Mouse (Mus musculus) spleen, adult 2 months (tissue): Measurements from ENCODE around the gene Abcd2. TPM values are rescaled to one million over a fixed set of nuclear protein-coding genes. Genes with fewer than 3 reads are reported as not detected.

Source experiments
- DNase-seq, 2 experiments: peaks; one replicate each; pipeline versions ENCODE4 v3.0.0 to v3.0.0-alpha.2; 2012 to 2021; ENCODE audit warnings: low spot score in 2 of 2, low read depth in 1 of 2
- H3K27ac ChIP-seq: fragments of 200-500 bp; 2 replicates; pipeline ENCODE4 v1.5.1; 2012; ENCODE audit warnings: low read length, inconsistent platforms; ENCODE audit not compliant: insufficient read depth
- H3K27me3 ChIP-seq: fragments of 200-500 bp; 2 replicates; pipeline ENCODE4 v1.6.1; 2012; ENCODE audit warnings: mild to moderate bottlenecking, moderate library complexity, low read length, inconsistent platforms; ENCODE audit not compliant: control insufficient read depth, insufficient read depth
- H3K36me3 ChIP-seq: fragments of 200-500 bp; 2 replicates; pipeline ENCODE4 v1.6.1; 2012; ENCODE audit warnings: mild to moderate bottlenecking, low read length, inconsistent platforms; ENCODE audit not compliant: control insufficient read depth, insufficient read depth
- H3K4me1 ChIP-seq: fragments of 200-500 bp; 2 replicates; pipeline ENCODE4 v1.6.1; 2011; ENCODE audit warnings: inconsistent platforms; ENCODE audit not compliant: control insufficient read depth, insufficient read depth, insufficient read length
- H3K4me3 ChIP-seq: fragments of 200-500 bp; 2 replicates; pipeline ENCODE4 v1.5.1; 2011; ENCODE audit warnings: mild to moderate bottlenecking, inconsistent platforms; ENCODE audit not compliant: insufficient read depth, insufficient read length; ENCODE audit errors: extremely low read depth
- CTCF ChIP-seq: fragments of 200-500 bp; IDR thresholded peaks from 2 replicates; pipeline ENCODE4 v1.5.1; 2011; ENCODE audit warnings: mild to moderate bottlenecking, inconsistent platforms; ENCODE audit not compliant: insufficient read depth, insufficient read length, insufficient replicate concordance; ENCODE audit errors: extremely low read depth
- POLR2A ChIP-seq: fragments of 200-500 bp; IDR thresholded peaks from 2 replicates; pipeline ENCODE4 v1.6.1; 2011; ENCODE audit warnings: low read depth, low read length, inconsistent platforms
- WGBS: fragments of 180-500 bp; shearing (Covaris S2); methylation state at CpG from one replicate; pipeline ENCODE4 v1.1.7; 2018; 5-methylcytosine and 5-hydroxymethylcytosine counted together
- polyA plus RNA-seq: library from polyadenylated mRNA; depleted of rRNA; stranded (reverse); fragments of >200 nt; gene quantifications from 2 replicates; pipeline ENCODE4 v1.2.3, GENCODE M21; 2012

Abcd2 gene
- polyA plus RNA-seq, 1 experiment, result 0.42 TPM

DNA sequence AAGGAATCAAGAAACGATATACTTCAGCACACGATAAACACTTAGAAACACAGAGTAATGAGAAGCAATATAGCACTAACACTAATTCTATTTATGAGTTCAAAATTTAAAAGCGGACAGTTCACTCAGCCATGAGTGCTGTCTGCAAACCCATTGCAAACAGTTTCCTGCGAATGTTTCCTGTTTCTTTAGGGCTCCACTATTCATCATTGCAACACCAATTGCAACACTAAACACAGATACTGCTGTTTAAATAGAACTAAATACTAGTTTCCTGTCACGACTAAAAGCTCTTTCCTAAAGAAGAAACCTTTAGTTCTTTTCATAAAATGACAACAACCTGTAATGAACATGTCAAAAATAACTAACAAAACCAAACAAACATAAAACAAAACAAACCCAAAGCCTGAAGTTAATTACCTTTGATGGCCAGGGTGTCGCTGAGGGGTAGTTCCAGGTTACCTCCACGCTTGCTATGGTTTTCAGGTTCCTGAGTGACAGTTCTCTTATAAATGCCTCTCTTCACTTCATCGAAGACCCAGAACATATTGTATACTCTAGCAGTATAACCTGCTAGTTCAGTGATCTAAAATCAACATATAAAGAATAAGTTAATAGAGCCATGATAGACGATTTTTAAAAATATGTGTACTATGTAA, 12.8 kb downstream of the Abcd2 start:
- no peak overlapping the region for H3K4me3 ChIP-seq
- no peaks in the 10 kb centered on the region for H3K27me3 ChIP-seq
- DNase-seq, result no peak
- TF ChIP-seq CTCF (no peak), POLR2A (no peak)
- no peaks in the 10 kb centered on the region for H3K36me3 ChIP-seq
- WGBS, result 32% methylated on average over 9 of the region's 9 CpGs
- no peaks in the 10 kb centered on the region for H3K4me1 ChIP-seq
- H3K27ac ChIP-seq, result no peak overlapping the region

DNA sequence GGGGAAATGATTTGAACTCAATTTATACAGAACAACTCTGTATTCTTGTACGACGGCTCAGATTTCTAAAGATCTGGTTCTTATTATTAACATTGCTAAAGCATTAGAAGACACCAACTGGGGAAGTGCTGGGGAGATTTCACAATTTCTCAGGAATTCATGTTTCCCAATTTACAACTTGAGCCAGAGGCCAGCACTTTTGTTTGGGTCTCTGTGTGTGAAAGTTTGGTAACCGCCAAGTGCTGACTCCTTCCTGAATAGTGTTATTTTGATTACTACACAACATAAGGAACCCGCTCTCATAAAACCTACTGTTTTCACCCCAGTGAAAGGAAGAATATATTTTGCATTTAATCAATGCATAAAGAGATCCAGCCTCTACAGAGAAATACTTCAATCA, 19.4 kb downstream of the Abcd2 start:
- no peaks in the 10 kb centered on the region for H3K36me3 ChIP-seq
- H3K27me3 ChIP-seq, result no peaks in the 10 kb centered on the region
- no peak for DNase-seq
- no peak overlapping the region for H3K27ac ChIP-seq
- no peak overlapping the region; the same call in 1 of the 2 replicates for H3K4me3 ChIP-seq
- no peak for TF ChIP-seq POLR2A
- 85% methylated on average over 4 of the region's 4 CpGs for whole genome bisulfite sequencing
- H3K4me1 ChIP-seq, result no peaks in the 10 kb centered on the region

DNA sequence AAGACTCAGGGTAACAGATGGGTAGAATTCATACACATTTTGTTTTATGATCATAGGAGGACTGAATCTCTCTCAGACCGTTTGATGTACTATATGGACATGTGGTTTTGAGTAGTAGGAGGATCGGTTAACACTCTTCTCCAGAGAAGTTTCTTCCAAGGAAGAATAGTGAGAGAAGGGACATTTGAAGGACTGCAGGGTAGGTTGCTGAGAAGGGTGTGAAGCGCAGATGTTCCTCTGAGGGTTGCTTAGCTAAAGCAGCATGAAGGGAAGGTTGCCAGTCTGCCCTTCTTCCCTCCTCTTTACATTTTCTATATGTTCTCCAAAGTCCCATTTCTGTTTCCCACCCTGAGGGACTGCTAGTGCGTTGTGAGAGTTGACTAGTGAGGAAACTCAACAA, 20.3 kb downstream of the Abcd2 start:
- TF ChIP-seq POLR2A (no peak), CTCF (no peak)
- no peak overlapping the region for H3K4me3 ChIP-seq
- H3K27me3 ChIP-seq, result no peaks in the 10 kb centered on the region
- DNase-seq, result no peak
- 92% methylated on average over 4 of the region's 4 CpGs for WGBS
- H3K36me3 ChIP-seq, result no peaks in the 10 kb centered on the region
- no peaks in the 10 kb centered on the region for H3K4me1 ChIP-seq
- no peak overlapping the region for H3K27ac ChIP-seq

DNA sequence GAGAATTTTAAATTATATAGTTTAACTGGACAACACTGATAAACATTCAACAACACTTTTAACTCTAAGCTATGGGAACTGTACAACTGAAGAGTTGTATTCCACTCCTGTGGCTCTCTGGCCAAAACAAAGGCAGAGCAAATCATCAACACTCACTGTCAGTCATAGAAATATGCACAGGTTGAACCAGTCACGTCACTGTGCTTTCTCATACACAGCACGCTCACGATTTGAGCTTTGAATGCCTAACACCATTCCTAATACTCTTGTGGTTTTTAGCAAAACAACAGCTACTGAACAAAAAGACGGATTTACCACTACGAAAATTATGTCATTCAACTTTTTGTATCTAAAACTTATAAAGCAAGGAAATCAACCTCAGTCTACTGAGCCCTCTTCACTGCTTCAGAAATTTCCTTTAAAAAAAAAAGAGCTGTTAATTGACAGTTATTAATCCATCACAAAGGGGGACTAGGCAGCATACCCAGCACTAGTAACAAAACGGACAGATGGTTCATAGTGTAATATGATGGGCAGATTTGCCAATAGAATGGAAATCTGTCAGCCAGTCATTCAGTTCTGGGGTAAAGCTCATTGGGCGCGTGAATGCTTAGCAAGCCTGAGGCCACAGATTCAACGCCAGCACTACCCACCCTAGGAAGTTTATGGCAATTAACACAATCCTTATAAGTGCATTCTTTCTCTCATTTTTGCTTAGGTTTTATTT, 20.8 kb downstream of the Abcd2 start:
- DNase-seq, result no peak
- no peaks in the 10 kb centered on the region for H3K36me3 ChIP-seq
- H3K4me3 ChIP-seq, result no peak overlapping the region
- H3K27me3 ChIP-seq, result no peaks in the 10 kb centered on the region
- 90% methylated on average over 9 of the region's 9 CpGs for WGBS
- no peaks in the 10 kb centered on the region for H3K4me1 ChIP-seq
- H3K27ac ChIP-seq, result no peak overlapping the region
- no peak for TF ChIP-seq POLR2A
- TF ChIP-seq CTCF, result no peak

DNA sequence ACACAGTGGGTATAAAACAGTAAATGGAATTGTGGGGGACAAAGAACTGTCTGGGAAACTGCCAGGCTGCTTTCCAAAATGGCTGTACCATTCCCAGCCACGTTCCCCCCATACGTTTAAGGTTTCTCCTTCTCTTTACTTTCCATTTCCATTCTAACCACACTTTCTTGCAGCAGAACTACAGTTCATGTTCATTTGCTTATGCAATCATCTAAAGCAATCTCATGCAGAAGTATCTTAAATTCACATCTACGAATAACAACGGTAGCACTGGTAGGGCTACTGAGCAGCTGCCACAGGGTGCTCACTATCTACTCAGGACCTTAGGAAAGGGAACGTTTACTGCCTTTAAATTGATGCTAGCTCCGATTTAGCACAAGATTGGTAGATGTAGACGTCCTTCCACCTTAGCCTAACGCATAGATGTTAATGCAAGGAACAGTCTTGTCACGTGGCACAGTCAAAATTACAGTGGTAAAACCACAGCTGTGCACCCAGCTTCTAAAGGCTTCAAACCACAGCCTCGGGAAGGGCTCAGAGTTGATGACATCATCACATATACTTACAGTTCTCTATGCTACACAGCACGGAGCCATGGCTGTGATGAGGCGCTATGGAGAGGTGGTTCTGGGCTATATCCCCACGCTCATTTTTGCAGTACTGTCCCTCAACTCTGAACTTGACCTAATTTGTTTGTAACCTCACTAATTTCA, 23.6 kb downstream of the Abcd2 start:
- no peak for DNase-seq
- TF ChIP-seq CTCF, result no peak
- TF ChIP-seq POLR2A, result no peak
- H3K36me3 ChIP-seq, result no peaks in the 10 kb centered on the region
- no peaks in the 10 kb centered on the region for H3K27me3 ChIP-seq
- 52% methylated on average over 13 of the region's 13 CpGs for WGBS
- no peak overlapping the region for H3K27ac ChIP-seq
- H3K4me3 ChIP-seq, result no peak overlapping the region
- H3K4me1 ChIP-seq, result no peaks in the 10 kb centered on the region

DNA sequence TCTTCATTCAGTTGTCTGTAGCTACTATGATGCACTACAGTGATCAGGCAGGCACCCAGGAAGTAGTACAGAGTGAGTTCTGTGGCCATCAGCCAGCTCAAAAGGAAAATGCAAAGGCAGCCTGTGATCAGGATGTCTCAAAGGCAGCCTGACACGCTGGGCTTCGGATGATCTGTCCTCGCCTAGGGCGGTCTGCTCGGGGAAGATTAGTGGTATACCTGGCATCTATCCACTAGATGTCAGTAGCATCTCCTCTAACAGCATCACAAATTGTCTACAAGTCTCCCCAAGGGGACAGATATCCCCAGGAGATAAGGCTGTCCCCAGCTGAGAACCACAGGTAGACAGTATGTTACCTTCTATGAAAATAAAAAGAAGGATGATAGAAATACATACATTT, 26.6 kb downstream of the Abcd2 start:
- DNase-seq, result no peak
- H3K4me1 ChIP-seq, result no peaks in the 10 kb centered on the region
- no peaks in the 10 kb centered on the region for H3K36me3 ChIP-seq
- no peak overlapping the region for H3K27ac ChIP-seq
- WGBS, result 38% methylated on average over 5 of the region's 5 CpGs
- no peaks in the 10 kb centered on the region for H3K27me3 ChIP-seq
- no peak for TF ChIP-seq POLR2A
- H3K4me3 ChIP-seq, result no peak overlapping the region

DNA sequence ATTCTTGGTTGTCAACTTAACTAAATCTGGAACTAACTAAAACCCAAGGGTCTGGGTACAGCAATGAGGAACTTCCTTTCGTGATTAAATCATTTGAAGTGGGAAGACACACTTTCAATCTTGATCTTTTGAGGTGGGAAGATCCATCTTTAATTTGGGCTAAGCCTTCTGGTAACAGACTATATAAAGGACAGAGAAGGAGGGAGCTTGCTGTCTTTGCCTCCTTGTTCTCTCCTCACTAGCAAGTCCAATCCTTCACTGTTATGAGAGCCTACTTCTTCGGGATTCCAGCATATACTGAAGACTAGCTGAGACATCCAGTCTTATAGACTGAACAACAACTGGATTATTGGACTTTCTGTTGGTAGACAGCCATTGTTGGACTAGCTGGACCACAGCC, 28.1 kb downstream of the Abcd2 start:
- Histone ChIP-seq H3K27ac (no peak overlapping the region), H3K4me3 (no peak overlapping the region), H3K27me3 (no peaks in the 10 kb centered on the region), H3K4me1 (no peaks in the 10 kb centered on the region), H3K36me3 (no peaks in the 10 kb centered on the region)
- DNase-seq, result no peak
- TF ChIP-seq POLR2A (no peak), CTCF (no peak)
- WGBS, result 64% methylated on average over 2 of the region's 2 CpGs
